Mouse (Mus musculus): Measurements from ENCODE around the gene Myo1g. TPM values are rescaled to one million over a fixed set of nuclear protein-coding genes. Genes with fewer than 3 reads are reported as not detected.

The Myo1g gene
- polyA plus RNA-seq, 1 experiment from 2014 or later = 0.53 TPM

DNA sequence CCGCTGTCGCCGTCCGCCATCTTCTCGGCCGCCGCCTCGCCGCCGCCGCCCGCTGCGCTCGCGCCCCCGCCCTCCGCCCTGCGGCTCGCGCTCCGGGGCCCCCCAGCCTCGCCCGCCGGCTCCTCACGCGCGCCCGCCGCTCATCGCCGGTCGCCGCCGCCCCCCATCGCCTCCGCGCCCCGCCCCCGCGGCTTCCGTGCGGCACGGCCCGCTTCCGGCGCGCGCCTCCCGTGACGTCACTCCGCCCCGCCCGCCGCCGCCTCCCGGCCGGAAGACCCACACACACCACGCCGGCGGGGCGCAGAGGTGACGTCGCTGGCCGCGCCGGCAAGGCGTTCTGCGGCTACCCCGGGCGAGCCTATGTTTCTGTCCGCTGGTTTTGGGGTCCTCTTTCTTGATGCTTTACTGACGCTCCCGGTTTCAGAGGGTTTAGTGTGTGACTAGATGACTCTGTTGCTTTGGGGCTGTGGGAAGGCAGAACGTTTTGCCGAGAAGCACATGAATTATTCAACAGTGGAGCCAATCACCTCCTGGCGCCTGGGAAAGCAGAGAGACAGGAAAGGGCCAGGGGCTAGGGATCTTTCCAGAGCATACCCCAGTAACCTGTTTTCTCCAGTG is 44.8 kb downstream of the Myo1g start, which contains the start of gene Purb:
Purb (minus strand) TSS at position 51 of the 618 bp plus-strand sequence.
- Histone ChIP-seq H3K27ac (ENCODE audit: low read length) (peak within 1 kb of the TSS; percentile 94), H3K36me3 (ENCODE audit: control insufficient read depth, insufficient read depth, low read length) (no peaks in the 10 kb centered on the region), H3K4me1 (ENCODE audit: control insufficient read depth, insufficient read depth, low read length) (peaks cover 32% of the 10 kb centered on the region), H3K4me3 (ENCODE audit: low read depth, low read length) (peak within 1 kb of the TSS; percentile 71), H3K27me3 (ENCODE audit: control insufficient read depth, insufficient read depth, low read depth, low read length) (peaks cover 2% of the 10 kb centered on the region; the same call in 1 of the 2 replicates), H3K9me3 (replicated peaks; ENCODE audit: control insufficient read depth, low read length, poor library complexity, severe bottlenecking) (no peaks in the 10 kb centered on the region), H3K9ac (ENCODE audit: low read depth, low read length) (peak within 1 kb of the TSS; percentile 78), H3K4me2 (ENCODE audit: low read length) (peak within 1 kb of the TSS; percentile 78)
- WGBS = 0% methylated on average over 20 of the region's 76 CpGs
- ATAC-seq = peak; percentile 95

DNA sequence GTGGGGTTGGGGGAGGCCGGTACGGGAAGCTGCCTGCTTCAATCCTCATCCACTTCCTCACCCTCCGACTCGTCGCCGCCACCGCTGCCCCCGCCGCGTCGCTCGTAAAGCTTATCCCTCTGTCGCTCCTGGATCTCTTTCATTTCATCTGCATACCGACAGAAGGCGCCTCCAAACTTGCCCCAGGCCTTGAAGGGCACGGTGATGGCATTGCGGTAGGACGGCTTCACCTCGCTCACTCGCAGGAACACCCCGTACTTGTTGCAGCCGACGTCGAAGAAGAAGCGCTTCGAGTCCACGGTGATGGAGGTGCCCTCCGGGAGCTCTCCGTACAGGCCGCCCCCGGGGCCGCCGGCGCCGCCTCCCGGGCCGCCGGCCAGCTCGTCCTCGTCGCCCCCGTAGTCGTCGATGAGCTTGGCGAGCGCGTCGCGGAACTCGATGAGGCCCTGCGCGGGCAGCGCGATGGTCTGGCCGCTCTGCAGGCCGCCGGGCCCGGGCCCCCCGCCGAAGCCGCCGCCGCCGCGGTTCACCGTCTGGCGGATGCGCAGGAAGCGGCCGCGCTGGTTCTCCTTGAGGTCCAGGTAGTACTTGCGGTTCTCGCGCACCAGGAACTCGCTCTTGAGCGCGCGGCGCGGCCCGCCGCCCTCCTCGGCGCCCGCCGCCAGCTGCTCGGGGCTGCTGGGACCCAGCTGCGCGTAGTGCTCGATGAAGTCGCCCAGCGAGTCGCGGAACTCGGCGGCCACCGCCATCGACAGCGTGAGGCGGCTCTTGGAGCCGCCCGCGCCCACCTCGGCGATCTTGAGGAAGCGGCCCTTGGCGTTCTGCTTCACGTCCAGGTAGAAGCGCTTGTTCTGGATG is 45.7 kb downstream of the Myo1g start:
- peak; percentile 59 for ATAC-seq
- under 1% methylated on average over 105 of the region's 109 CpGs for WGBS
- peaks cover 40% of the 10 kb centered on the region for H3K4me1 ChIP-seq (ENCODE audit: control insufficient read depth, insufficient read depth, low read length)
- peak overlapping the region; percentile 78 for H3K9ac ChIP-seq (ENCODE audit: low read depth, low read length)
- H3K4me2 ChIP-seq (ENCODE audit: low read length) = peak overlapping the region; percentile 78
- peak overlapping the region; percentile 94 for H3K27ac ChIP-seq (ENCODE audit: low read length)
- no peaks in the 10 kb centered on the region for H3K9me3 ChIP-seq (replicated peaks; ENCODE audit: control insufficient read depth, low read length, poor library complexity, severe bottlenecking)
- H3K27me3 ChIP-seq (ENCODE audit: control insufficient read depth, insufficient read depth, low read depth, low read length) = no peaks in the 10 kb centered on the region
- H3K36me3 ChIP-seq (ENCODE audit: control insufficient read depth, insufficient read depth, low read length) = no peaks in the 10 kb centered on the region
- H3K4me3 ChIP-seq (ENCODE audit: low read depth, low read length) = peak overlapping the region; percentile 71

- ATAC-seq = no peak
- Histone ChIP-seq H3K4me3 (ENCODE audit: low read depth, low read length) (peak overlapping the region; percentile 71), H3K27ac (ENCODE audit: low read length) (peak overlapping the region; percentile 94), H3K36me3 (ENCODE audit: control insufficient read depth, insufficient read depth, low read length) (no peaks in the 10 kb centered on the region), H3K9ac (ENCODE audit: low read depth, low read length) (peak overlapping the region; percentile 78), H3K9me3 (replicated peaks; ENCODE audit: control insufficient read depth, low read length, poor library complexity, severe bottlenecking) (no peaks in the 10 kb centered on the region), H3K4me2 (ENCODE audit: low read length) (peak overlapping the region; percentile 78), H3K4me1 (ENCODE audit: control insufficient read depth, insufficient read depth, low read length) (peaks cover 44% of the 10 kb centered on the region), H3K27me3 (ENCODE audit: control insufficient read depth, insufficient read depth, low read depth, low read length) (no peaks in the 10 kb centered on the region)
- WGBS = 34% methylated on average over 6 of the region's 6 CpGs
These were observed 46.4 kb downstream of the Myo1g start for GRCm38 (mm10) chr11:6474381-6474780.

GRCm38 (mm10) chr11:6472076-6472475 is 48.7 kb downstream of the Myo1g start:
- Histone ChIP-seq H3K9ac (ENCODE audit: low read depth, low read length) (peak overlapping the region; percentile 53), H3K4me3 (ENCODE audit: low read depth, low read length) (peak overlapping the region; percentile 44), H3K4me2 (ENCODE audit: low read length) (peak overlapping the region; percentile 92), H3K27me3 (ENCODE audit: control insufficient read depth, insufficient read depth, low read depth, low read length) (no peaks in the 10 kb centered on the region), H3K36me3 (ENCODE audit: control insufficient read depth, insufficient read depth, low read length) (no peaks in the 10 kb centered on the region), H3K27ac (ENCODE audit: low read length) (no peak overlapping the region), H3K9me3 (replicated peaks; ENCODE audit: control insufficient read depth, low read length, poor library complexity, severe bottlenecking) (no peaks in the 10 kb centered on the region), H3K4me1 (ENCODE audit: control insufficient read depth, insufficient read depth, low read length) (peaks cover 59% of the 10 kb centered on the region)
- no peak for ATAC-seq

DNA sequence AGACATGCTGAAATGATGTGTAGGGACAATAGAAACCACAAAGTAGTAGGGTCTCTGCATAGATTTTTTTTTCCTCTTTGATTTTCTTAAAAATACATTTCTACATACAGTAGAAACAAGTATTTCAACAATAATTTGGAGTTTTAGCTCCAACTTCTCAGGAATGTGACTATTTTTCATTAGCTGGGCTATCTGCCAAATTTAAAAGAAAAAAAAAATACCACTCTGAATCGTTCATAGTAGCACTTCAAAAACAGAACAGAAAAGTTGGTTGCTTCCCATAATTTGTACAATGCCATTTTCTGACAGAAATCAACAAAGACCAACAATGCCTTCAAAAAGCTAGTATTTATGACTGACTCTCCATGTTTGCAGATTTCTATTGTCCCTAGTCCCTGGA is 49.3 kb downstream of the Myo1g start:
- Histone ChIP-seq H3K9ac (ENCODE audit: low read depth, low read length) (peak overlapping the region; percentile 60), H3K27ac (ENCODE audit: low read length) (peak overlapping the region; percentile 59), H3K4me3 (ENCODE audit: low read depth, low read length) (peak overlapping the region; percentile 44), H3K36me3 (ENCODE audit: control insufficient read depth, insufficient read depth, low read length) (0 out of 2 replicates have a peak, but pooled peaks cover under 1% of the 10 kb centered on the region), H3K4me1 (ENCODE audit: control insufficient read depth, insufficient read depth, low read length) (peaks cover 56% of the 10 kb centered on the region), H3K9me3 (replicated peaks; ENCODE audit: control insufficient read depth, low read length, poor library complexity, severe bottlenecking) (no peaks in the 10 kb centered on the region), H3K4me2 (ENCODE audit: low read length) (peak overlapping the region; percentile 92), H3K27me3 (ENCODE audit: control insufficient read depth, insufficient read depth, low read depth, low read length) (no peaks in the 10 kb centered on the region)
- no peak for ATAC-seq
- WGBS = 15% methylated on average over 1 of the region's 1 CpGs

- peaks cover 56% of the 10 kb centered on the region for H3K4me1 ChIP-seq (ENCODE audit: control insufficient read depth, insufficient read depth, low read length)
- H3K4me3 ChIP-seq (ENCODE audit: low read depth, low read length) = peak overlapping the region; percentile 44
- no peaks in the 10 kb centered on the region for H3K9me3 ChIP-seq (replicated peaks; ENCODE audit: control insufficient read depth, low read length, poor library complexity, severe bottlenecking)
- peak overlapping the region; percentile 59 for H3K27ac ChIP-seq (ENCODE audit: low read length)
- peak overlapping the region; percentile 60 for H3K9ac ChIP-seq (ENCODE audit: low read depth, low read length)
- peaks cover 5% of the 10 kb centered on the region; the same call in 1 of the 2 replicates for H3K36me3 ChIP-seq (ENCODE audit: control insufficient read depth, insufficient read depth, low read length)
- ATAC-seq = no peak
- WGBS = 57% methylated on average over 2 of the region's 2 CpGs
- H3K27me3 ChIP-seq (ENCODE audit: control insufficient read depth, insufficient read depth, low read depth, low read length) = no peaks in the 10 kb centered on the region
- peak overlapping the region; percentile 92 for H3K4me2 ChIP-seq (ENCODE audit: low read length)
These were observed 49.7 kb downstream of the Myo1g start for GRCm38 (mm10) chr11:6471054-6471453.

GRCm38 (mm10) chr11:6468541-6468940 is 52.2 kb downstream of the Myo1g start:
- 69% methylated on average over 2 of the region's 2 CpGs for WGBS
- Histone ChIP-seq H3K27me3 (ENCODE audit: control insufficient read depth, insufficient read depth, low read depth, low read length) (no peaks in the 10 kb centered on the region), H3K4me2 (ENCODE audit: low read length) (no peak overlapping the region), H3K9ac (ENCODE audit: low read depth, low read length) (no peak overlapping the region), H3K9me3 (replicated peaks; ENCODE audit: control insufficient read depth, low read length, poor library complexity, severe bottlenecking) (no peaks in the 10 kb centered on the region), H3K36me3 (ENCODE audit: control insufficient read depth, insufficient read depth, low read length) (peaks cover 8% of the 10 kb centered on the region; the same call in 1 of the 2 replicates), H3K27ac (ENCODE audit: low read length) (no peak overlapping the region), H3K4me1 (ENCODE audit: control insufficient read depth, insufficient read depth, low read length) (peaks cover 46% of the 10 kb centered on the region), H3K4me3 (ENCODE audit: low read depth, low read length) (no peak overlapping the region)
- ATAC-seq = no peak

- H3K4me2 ChIP-seq (ENCODE audit: low read length) = no peak overlapping the region
- H3K4me1 ChIP-seq (ENCODE audit: control insufficient read depth, insufficient read depth, low read length) = peaks cover 19% of the 10 kb centered on the region
- peak; percentile 80 for ATAC-seq
- H3K36me3 ChIP-seq (ENCODE audit: control insufficient read depth, insufficient read depth, low read length) = peaks cover 8% of the 10 kb centered on the region; the same call in 1 of the 2 replicates
- no peak overlapping the region for H3K9ac ChIP-seq (ENCODE audit: low read depth, low read length)
- H3K27ac ChIP-seq (ENCODE audit: low read length) = no peak overlapping the region
- no peaks in the 10 kb centered on the region for H3K27me3 ChIP-seq (ENCODE audit: control insufficient read depth, insufficient read depth, low read depth, low read length)
- H3K4me3 ChIP-seq (ENCODE audit: low read depth, low read length) = no peak overlapping the region
- H3K9me3 ChIP-seq (replicated peaks; ENCODE audit: control insufficient read depth, low read length, poor library complexity, severe bottlenecking) = no peaks in the 10 kb centered on the region
- 23% methylated on average over 4 of the region's 4 CpGs for WGBS
These were observed 55.6 kb downstream of the Myo1g start for GRCm38 (mm10) chr11:6465122-6465521.
